Mouse (Mus musculus) embryo, embryonic 9.5 days (tissue): Measurements from ENCODE around the gene Pld2.

Source experiments
- DNase-seq: peaks from one replicate; pipeline ENCODE4 v3.0.0-alpha.2; 2017; ENCODE audit errors: extremely low spot score

The Pld2 gene

DNA sequence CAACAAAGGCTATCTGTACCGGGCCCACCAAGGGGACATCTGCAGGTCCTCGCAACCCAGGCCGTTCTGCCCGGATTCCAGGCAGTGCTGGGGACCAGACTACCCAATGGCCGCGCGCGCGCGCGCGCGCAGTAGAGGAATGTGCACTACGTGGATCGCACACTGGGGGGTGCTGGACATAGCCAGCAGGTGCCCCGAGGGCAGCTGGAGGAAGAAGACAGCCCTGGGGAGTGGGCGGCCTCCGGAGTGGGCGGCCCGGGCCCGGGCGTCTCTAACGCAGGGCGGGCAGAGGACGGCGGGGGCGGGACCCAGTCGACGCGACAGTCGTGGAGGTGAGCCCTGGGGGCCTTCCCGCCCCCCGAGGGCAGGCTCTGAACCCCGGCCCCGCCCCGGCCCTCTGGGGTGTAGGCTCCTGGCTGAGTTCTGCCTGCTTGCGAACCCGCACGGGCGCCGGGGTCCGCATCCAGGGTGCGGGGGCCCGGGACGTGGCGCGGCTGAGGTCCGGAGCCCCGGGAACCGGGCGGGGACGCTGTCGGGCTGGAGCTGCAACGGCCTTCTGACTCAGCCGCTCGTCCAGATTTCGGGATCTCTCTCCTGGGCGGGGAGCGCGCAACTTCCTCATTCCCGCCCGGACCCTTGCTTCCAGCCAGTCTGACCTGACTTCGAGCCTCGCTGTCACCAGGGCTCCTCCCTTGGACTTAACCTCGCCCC is at the start of gene Pld2:
Gene Pld2 (plus strand): TSS at position 188 of the 711 bp plus-strand sequence.
- DNase-seq: peak; percentile 83

DNA sequence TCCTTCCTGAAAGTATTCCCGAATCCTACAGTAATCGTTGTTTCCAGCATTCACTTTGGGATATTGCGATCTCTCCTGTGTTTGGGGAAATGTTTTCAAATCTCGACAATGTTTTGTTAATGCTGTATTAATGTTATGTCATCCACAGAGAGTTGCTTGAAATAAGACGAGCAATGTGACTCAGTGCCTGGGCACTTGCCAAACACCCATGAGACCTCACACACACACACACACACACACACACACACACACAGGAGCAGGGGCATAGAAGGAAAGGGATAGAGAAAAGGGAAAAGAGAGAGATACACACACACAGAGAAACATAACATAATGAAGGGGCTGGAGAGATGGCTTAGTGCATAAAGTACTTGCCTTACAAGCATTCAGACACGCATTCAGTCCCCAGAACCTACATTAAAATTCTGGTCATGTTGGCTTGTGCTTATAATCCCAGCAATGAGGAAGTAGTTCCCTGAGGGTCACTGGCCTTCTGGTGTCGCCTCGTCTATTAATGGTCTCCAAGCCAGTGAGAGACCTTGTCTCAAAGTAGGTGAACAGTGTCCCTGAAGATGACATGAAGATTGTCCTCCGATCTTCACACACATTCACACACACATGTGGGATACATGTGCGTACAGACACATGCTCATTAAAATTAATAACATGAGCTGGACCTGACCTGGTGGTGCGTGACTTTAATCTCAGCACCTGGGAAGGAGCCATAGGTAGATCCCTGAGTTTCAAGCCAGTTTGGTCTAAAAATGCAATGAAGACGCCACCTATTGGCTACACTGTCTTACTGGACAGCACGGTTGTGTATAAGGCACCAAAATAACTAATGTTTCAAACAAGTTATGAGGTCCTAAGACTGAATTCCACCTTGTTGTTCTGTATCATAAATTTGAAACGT is 40.0 kb upstream of the Pld2 start:
- no peak for DNase-seq

DNA sequence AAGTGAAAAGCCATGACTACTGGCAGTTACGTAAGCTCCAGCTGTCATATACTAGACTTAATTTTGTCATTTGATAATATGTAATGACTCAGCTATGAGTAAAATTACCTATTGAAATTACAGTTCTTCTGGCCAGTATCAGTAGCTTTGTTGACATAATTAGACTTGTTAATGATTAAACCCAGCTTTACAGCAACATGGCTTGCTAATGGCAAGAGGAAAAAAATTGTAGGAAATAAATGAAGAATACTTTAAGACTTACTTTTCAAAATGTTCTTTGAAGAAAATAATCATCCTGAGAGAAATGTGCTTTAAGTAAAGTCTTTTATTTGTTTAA is 39.4 kb upstream of the Pld2 start:
- no peak for DNase-seq

DNA sequence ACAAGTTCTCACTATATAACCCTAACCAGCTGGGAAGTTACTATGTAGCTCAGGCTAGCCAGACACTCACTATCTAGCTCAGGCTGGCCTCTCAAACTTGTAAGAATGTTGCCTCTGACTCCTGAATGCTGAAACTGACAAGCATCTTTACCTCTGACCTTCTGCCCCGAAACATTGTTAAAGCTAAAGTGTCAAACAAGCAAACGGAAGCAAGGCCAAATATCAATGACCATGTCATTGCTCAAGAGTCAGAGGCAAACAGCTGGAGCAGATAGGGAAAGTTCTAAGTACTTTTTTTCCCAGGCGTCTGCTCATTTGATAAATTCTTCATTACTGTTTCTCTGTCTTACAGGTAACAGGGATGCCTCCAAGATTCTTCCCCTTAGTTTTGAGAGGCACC is 37.8 kb upstream of the Pld2 start:
- no peak for DNase-seq

DNA sequence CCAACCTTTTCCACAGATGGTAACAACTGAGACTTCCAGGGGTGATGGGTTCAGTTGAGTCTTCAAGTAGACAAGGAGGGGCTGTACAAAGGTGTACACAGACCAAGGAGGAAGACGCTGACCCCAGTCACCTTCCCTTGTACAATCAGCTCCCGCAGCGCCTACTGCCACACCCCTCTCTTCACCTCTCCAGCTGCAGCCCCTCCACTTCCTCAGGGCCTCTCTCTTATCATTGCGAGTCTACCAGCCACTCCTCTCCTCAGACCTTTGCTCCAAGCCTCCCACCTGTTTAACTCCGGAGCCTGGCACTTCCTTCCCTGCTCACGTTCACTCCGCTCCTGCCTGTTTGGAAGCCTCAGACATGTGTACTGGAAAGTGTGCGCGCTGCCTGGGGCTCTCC is 34.9 kb upstream of the Pld2 start, which contains the start of gene Tm4sf5:
Gene Tm4sf5 (plus strand): TSS at position 275 of the 400 bp plus-strand sequence.
- DNase-seq: no peak

DNA sequence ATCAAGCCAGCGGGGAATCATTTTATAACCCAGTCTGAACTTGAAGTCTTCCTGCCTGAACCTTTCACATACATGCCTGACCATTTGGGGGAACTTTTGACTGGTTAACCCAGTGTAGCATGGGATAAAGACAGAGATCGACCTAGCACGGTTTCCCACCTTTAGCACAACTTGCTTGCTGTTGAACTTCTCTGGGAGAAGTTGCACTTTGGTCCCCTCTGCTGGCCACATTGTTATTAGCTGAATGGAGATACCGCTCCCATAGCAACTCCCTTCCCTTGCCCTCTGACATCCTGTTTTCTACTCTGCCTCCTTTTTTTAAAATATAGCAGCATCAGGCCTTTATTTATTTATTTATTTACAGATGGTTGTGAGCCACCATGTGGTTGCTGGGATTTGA is 33.5 kb upstream of the Pld2 start:
- peak; percentile 58 for DNase-seq

GRCm38 (mm10) chr11:70506962-70507515 is 32.8 kb upstream of the Pld2 start:
- DNase-seq: no peak

GRCm38 (mm10) chr11:70509753-70510564 is 29.9 kb upstream of the Pld2 start:
- peak; percentile 55 for DNase-seq

DNA sequence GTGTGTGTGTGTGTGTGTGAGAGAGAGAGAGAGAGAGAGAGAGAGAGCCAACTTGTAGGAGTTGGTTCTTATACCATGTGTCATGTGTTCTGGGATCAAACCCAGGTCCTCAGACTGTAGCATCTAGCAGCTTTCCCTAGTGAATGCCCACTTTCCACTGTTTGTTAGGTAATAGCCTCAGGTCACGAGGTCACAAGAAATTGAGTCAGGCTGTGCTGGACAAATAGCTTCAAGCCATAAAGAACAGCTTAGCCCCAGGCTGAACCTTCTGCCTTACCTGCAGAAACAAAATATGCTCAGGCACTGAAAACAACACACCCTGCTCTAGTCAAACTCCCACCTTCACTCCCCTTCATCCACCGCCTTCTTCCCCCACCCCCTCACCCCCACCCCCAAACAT is 28.6 kb upstream of the Pld2 start:
- DNase-seq: no peak

GRCm38 (mm10) chr11:70511825-70512224 is 28.0 kb upstream of the Pld2 start:
- no peak for DNase-seq

DNA sequence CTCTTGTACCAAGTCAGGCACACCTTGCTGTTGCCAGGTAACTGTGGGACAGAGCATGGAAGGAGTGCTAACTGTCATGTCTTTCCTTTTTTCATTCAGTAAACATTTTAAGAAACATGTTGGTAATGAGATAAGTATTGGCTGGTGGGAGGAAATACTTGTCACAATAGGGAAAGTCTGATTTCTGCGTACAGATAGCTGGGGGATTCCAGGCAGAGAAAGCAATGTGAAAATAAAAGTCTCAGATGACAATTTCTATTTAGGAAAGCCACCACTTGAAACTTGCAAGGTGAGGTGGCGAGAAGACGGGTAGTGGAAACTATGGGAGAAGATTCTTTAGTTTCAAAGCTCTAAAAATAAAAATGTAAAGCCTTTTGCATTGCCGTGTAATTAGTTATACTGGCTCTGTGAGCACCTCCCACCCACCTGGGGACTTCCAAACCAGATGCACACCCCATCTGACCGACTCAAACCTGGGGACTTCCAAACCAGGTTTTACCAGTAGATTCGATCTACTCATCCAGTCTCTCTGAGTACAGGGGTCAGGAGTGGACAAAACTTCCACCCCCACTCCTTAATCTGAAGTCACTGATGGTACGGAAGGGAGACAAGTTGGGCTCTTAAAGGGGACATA is 27.0 kb upstream of the Pld2 start:
- DNase-seq: no peak

- DNase-seq: no peak
Measured at GRCm38 (mm10) chr11:70513520-70513919, 26.3 kb upstream of the Pld2 start.

GRCm38 (mm10) chr11:70514288-70514687 is 25.6 kb upstream of the Pld2 start, which contains the start of gene Vmo1:
TSS of gene Vmo1 (minus strand) at chr11:70514616.
- DNase-seq: no peak

DNA sequence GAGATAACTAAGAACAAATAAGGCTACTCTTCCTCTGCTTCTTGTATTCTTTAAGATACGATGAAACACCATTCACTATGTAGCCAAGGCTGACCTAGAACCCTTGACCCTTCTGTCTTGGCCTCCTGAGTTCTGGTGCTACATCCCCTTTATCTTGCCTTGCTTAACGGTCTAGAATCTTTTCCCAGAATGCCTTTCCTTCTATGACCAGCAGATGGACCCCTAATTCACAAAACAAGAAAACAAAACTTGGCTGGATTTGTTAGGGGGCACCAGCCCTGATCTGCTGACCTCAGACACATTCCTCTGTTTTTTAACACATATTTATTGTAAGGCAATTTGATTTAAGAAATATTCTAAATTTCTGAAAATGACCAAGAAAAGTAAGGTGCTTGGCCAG is 23.5 kb upstream of the Pld2 start:
- peak; percentile 69 for DNase-seq

- DNase-seq: no peak
Measured at GRCm38 (mm10) chr11:70518436-70518835, 21.4 kb upstream of the Pld2 start.

DNA sequence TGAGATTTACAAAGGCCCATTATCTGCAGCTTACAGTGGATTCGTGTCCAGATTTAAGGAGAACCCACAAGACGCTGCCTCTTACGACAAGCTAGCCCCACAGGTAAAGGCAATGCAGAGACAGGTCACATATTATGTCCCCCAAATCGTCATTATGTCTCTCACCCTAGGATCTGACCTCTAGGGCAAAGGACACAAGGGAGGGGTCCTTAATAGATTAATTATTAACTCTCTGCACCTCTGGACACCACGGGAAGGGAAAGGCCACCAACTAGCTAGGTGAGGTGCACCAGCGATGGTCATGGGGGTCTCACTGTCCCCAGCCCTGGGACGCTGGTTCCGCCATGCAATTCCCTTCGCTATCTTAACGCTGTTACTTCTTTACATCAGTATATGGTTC is 20.9 kb upstream of the Pld2 start, which contains the start of gene Gltpd2:
Gene Gltpd2 (plus strand): TSS at position 274 of the 400 bp plus-strand sequence.
- DNase-seq: no peak

DNA sequence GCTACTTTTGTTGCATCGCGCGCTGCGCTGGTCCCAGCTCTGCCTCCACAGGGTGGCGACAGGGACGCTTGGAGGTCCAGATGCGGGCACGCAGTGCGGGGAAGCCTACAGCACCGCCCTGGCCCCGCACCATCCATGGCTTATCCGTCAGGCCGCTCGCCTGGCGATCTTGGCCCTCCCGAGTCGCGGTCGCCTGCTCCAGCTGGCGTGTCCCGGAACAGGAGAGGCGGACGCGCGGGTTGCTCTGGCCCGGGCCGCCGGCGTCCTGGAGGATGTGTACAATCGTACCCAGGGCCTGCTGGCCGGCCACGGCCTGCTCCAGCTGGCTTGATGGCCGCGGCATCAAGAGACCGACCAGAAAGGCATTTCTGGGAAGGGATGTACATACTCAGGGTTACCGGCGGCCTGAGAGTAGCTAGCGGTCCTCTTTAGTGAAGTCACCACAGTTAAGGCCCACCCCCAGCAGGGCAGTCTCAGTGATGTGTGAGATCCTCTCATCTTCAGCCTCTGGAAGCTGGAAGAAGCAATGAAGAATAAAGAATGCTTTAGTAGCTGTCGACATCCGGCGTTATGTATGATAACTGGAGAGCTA is 19.6 kb upstream of the Pld2 start:
- DNase-seq: peak; percentile 69

DNA sequence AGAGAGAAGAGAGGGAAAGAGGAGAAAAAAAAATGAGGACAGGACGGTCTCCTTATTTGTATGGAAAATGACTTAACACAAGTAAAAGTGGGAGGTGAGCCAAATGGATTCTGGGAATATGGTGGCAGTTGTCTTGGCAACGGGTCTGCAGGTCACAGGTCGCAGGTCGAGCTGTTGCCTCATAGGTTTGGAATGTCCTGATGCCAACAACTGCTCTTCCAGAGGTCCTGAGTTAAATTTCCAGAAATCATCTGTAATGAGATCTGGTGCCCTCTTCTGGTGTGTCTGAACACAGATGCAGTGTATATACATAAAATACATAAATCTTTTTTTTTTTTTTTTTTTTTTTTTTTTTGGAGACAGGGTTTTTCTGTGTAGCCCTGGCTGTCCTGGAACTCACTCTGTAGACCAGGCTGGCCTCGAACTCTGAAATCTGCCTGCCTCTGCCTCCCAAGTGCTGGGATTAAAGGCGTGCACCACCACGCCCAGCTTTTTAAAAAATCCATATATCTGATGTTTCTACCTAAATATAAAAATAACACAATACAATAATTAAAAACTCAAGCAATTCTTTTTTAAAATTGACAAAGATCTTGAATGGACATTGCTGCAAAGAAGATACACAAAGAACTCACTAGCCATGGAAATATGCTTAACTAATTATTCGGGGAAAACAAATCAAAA is 16.4 kb upstream of the Pld2 start:
- DNase-seq: peak; percentile 29

DNA sequence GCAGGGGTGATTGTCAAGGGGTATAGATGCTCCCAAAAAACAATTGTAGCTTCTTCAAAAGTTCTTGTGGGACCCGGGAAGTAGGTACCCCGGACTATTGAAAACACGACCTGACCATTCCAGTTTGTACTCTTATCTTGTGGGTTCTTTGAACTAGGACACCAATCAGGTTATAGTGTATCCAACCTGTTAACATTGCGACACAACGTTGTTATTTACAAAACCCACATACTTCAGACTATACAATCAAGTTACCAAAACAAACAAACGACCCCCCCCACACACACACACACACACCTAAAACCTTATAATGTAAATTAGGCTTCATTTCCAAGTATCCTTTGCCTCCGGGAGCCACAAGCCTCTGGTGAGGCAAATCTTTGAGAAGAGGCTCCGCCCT is 15.1 kb upstream of the Pld2 start:
- no peak for DNase-seq

DNA sequence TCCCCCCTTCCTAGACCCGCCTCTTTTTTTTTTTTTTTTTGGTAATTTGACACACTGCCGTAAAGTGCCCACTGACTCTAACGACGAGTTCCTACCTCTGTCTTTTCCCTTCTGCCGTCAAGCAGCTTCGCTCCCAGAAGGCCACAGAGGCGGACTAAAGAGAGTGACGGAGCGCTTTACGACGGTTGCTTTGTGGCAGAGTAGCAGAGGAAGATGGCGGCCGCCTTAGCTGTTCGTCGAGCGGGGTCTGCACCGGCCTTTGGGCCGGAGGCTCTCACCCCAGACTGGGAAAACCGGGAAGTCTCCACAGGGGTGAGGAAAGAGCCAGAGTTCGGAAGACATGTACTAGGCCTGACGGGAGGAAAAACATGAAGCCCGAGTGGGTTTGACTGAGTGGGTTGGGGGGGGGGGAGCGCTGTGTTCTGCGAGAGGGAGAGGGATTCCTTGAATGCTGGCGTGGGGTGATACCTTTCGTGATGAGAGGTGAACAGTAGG is 14.6 kb upstream of the Pld2 start, which contains the start of gene Psmb6:
Gene Psmb6 (plus strand): TSS at position 184 of the 495 bp plus-strand sequence.
- DNase-seq: peak; percentile 89
